8 mouse cellular contexts compared by ENCODE assay signal in genomic region chr4:115709792-115710418, GRCm38 (mm10). TPM values are rescaled to one million over a fixed set of nuclear protein-coding genes. Genes with fewer than 3 reads are reported as not detected.
DNase-seq lines count a peak whose midpoint lies in the region; ATAC-seq and TF ChIP-seq lines count a peak whose summit lies in the region.

No protein-coding gene starts in this region.

- H3ac ChIP-seq in C2C12 (ENCODE audit: control insufficient read depth, insufficient read length, low read depth): no peak overlapping the region

- H3K79me3 ChIP-seq in C2C12 (ENCODE audit: low read depth): no peaks in the 10 kb centered on the region

- no peak overlapping the region for H3K9ac ChIP-seq in heart, embryonic 12.5 days
- no peak overlapping the region for H3K9ac ChIP-seq in kidney, embryonic 16.5 days (replicated peaks; ENCODE audit: low read length)
- no peak overlapping the region for H3K9ac ChIP-seq in stomach, embryonic 14.5 days (replicated peaks; ENCODE audit: low read depth, low read length)

- no peak overlapping the region for H3K27ac ChIP-seq in heart, embryonic 12.5 days (ENCODE audit: poor library complexity, severe bottlenecking)
- peak overlapping the region; percentile 31; the same call in 1 of the 2 replicates for H3K27ac ChIP-seq in kidney, embryonic 16.5 days (ENCODE audit: low read length)
- H3K27ac ChIP-seq in stomach, embryonic 14.5 days (ENCODE audit: low read length): no peak overlapping the region

- 11% methylated on average over 12 of the region's 13 CpGs for WGBS in heart, embryonic 12.5 days
- WGBS in kidney, embryonic 16.5 days: 8% methylated on average over 10 of the region's 13 CpGs
- 13% methylated on average over 11 of the region's 13 CpGs for WGBS in stomach, embryonic 14.5 days

- peak; percentile 3 for TF ChIP-seq CTCF in C2C12 (IDR thresholded peaks at IDR 0.05; ENCODE audit: control insufficient read depth, insufficient read depth, insufficient read length)

- peak overlapping the region; percentile 59 for H3K4me2 ChIP-seq in heart, embryonic 12.5 days
- H3K4me2 ChIP-seq in kidney, embryonic 16.5 days (replicated peaks; ENCODE audit: low read depth, low read length): peak overlapping the region; percentile 39
- H3K4me2 ChIP-seq in stomach, embryonic 14.5 days (replicated peaks; ENCODE audit: low read depth, low read length): peak overlapping the region; percentile 26; the same call in 1 of the 2 replicates

- no peaks in the 10 kb centered on the region for H3K36me3 ChIP-seq in C2C12 (ENCODE audit: control insufficient read depth, insufficient read depth)
- H3K36me3 ChIP-seq in heart, embryonic 12.5 days: no peaks in the 10 kb centered on the region
- H3K36me3 ChIP-seq in kidney, embryonic 16.5 days (ENCODE audit: insufficient read depth, low read length): no peaks in the 10 kb centered on the region
- no peaks in the 10 kb centered on the region for H3K36me3 ChIP-seq in stomach, embryonic 14.5 days (ENCODE audit: control insufficient read depth, insufficient read depth, low read length)

- H3K27me3 ChIP-seq in C2C12 (ENCODE audit: control insufficient read depth, insufficient read depth, insufficient read length): no peaks in the 10 kb centered on the region
- no peaks in the 10 kb centered on the region for H3K27me3 ChIP-seq in heart, embryonic 12.5 days (replicated peaks)
- H3K27me3 ChIP-seq in kidney, embryonic 16.5 days (ENCODE audit: insufficient read depth, low read length): no peaks in the 10 kb centered on the region; the same call in 1 of the 2 replicates
- no peaks in the 10 kb centered on the region for H3K27me3 ChIP-seq in stomach, embryonic 14.5 days (ENCODE audit: control insufficient read depth, insufficient read depth, low read length)

- peak; percentile 81 for DNase-seq in brain, adult 2 months (ENCODE audit: low read depth, low spot score)
- DNase-seq in liver: peak; percentile 75
- DNase-seq in natural killer cell, adult 2 months (ENCODE audit: low spot score in 2 of 2): peak; percentile 9 to 51

- H3K4me3 ChIP-seq in C2C12 (ENCODE audit: insufficient read depth, poor library complexity, severe bottlenecking): no peak overlapping the region
- H3K4me3 ChIP-seq in heart, embryonic 12.5 days: no peak overlapping the region
- H3K4me3 ChIP-seq in kidney, embryonic 16.5 days (ENCODE audit: low read length): no peak overlapping the region
- no peak overlapping the region for H3K4me3 ChIP-seq in stomach, embryonic 14.5 days (ENCODE audit: low read depth, low read length)

- ATAC-seq in erythroid progenitor cell, adult 5-6 weeks (replicated peaks; ENCODE audit: low FRiP score, poor library complexity, severe bottlenecking): 0 out of 2 replicates have a peak, but pooled peaks have one; percentile 34
- ATAC-seq in heart, embryonic 12.5 days (ENCODE audit: insufficient number of reproducible peaks, low FRiP score): 0 out of 2 replicates have a peak, but pooled peaks have one; percentile 48
- peak; percentile 85; the same call in 1 of the 2 replicates for ATAC-seq in kidney, embryonic 16.5 days (ENCODE audit: low FRiP score, low TSS enrichment)
- ATAC-seq in stomach, embryonic 14.5 days (ENCODE audit: insufficient number of reproducible peaks, insufficient read depth, low FRiP score, low read depth): peak; percentile 74; the same call in 1 of the 2 replicates

- no peaks in the 10 kb centered on the region for H3K79me2 ChIP-seq in C2C12 (ENCODE audit: control insufficient read depth, insufficient read depth)

- no peaks in the 10 kb centered on the region for H3K4me1 ChIP-seq in heart, embryonic 12.5 days (replicated peaks)
- peaks cover 4% of the 10 kb centered on the region; the same call in 1 of the 2 replicates for H3K4me1 ChIP-seq in kidney, embryonic 16.5 days (ENCODE audit: insufficient read depth, low read length)
- no peaks in the 10 kb centered on the region for H3K4me1 ChIP-seq in stomach, embryonic 14.5 days (ENCODE audit: control insufficient read depth, insufficient read depth, low read length)

- no peaks in the 10 kb centered on the region for H3K9me3 ChIP-seq in heart, embryonic 12.5 days (replicated peaks)
- no peaks in the 10 kb centered on the region for H3K9me3 ChIP-seq in kidney, embryonic 16.5 days (ENCODE audit: low read length)
- H3K9me3 ChIP-seq in stomach, embryonic 14.5 days (ENCODE audit: control insufficient read depth, low read depth, low read length): no peaks in the 10 kb centered on the region

TF ChIP-seq in C2C12, 6 proteins besides CTCF, POLR2A, EP300 and RAD21:
- TF ChIP-seq USF1 (IDR thresholded peaks at IDR 0.05; ENCODE audit: low read depth) (no peak), CEBPB (IDR thresholded peaks at IDR 0.05; ENCODE audit: low read depth) (no peak), MYOD1 (IDR thresholded peaks at IDR 0.05; ENCODE audit: control insufficient read depth, insufficient read length, low read depth) (no peak), MYOG (IDR thresholded peaks at IDR 0.05; ENCODE audit: control insufficient read depth, extremely low read depth, insufficient read length) (no peak), MAX (IDR thresholded peaks at IDR 0.05) (no peak), FOSL1 (IDR thresholded peaks at IDR 0.05; ENCODE audit: insufficient read depth, low read length, poor library complexity, severe bottlenecking) (no peak)
TF ChIP-seq in C2C12: peak in this region for 0.

RNA-seq across cellular contexts. Expression of gene Efcab14, which starts 27.6 kb away (rescaled TPM):
- 12.6 TPM for polyA plus RNA-seq in C2C12 (2012; fragmentation: generic; extraction: Trizol)
- 48.6 and 49.7 TPM in 2 replicates for total RNA-seq in erythroid progenitor cell, adult 5-6 weeks (2015; ENCODE audit: low replicate concordance)
- total RNA-seq in erythroid progenitor cell, adult 5-6 weeks (2017; ENCODE audit: low replicate concordance): 30.9 and 37.1 TPM in 2 replicates
- 34.2 and 37.4 TPM in 2 replicates for polyA plus RNA-seq in heart, embryonic 12.5 days (2016; fragmentation: Nextera tagmentation; extraction: Ambion mirVana)
- 32.7 and 41.9 TPM in 2 replicates for polyA plus RNA-seq in kidney, embryonic 16.5 days (2015; fragmentation: Nextera tagmentation; extraction: Ambion mirVana)
- 54.2 and 55.7 TPM in 2 replicates for polyA plus RNA-seq in stomach, embryonic 14.5 days (2014; fragmentation: Nextera tagmentation; extraction: Ambion mirVana)

Comparison
In these comparisons a context has a peak if more than half of its experiments do, and no peak if none do; other contexts are left out.
1. DNase-seq: peak in every context shown above with its lines; median percentile 81 in brain, adult 2 months; 75 in liver; 30 in natural killer cell, adult 2 months.
2. ATAC-seq: peak in every context shown above with its lines; median percentile 85 in kidney, embryonic 16.5 days; 74 in stomach, embryonic 14.5 days; 48 in heart, embryonic 12.5 days; 34 in erythroid progenitor cell, adult 5-6 weeks.